Mouse (Mus musculus) forebrain, embryonic 11.5 days (tissue): ENCODE data around the gene Rnf31. TPM values are rescaled to one million over a fixed set of nuclear protein-coding genes. Genes with fewer than 3 reads are reported as not detected.

Source experiments
- ATAC-seq: fragments of 200-750 bp; cut with Nextera tagmentation; replicated peaks from 2 replicates; pipeline ENCODE4 v1.8.0; 2017; ENCODE audit warnings: moderate TSS enrichment; ENCODE audit not compliant: low FRiP score
- DNase-seq: peaks from one replicate; pipeline ENCODE4 v3.0.0-alpha.2; 2017; ENCODE audit warnings: low spot score
- H3K27ac ChIP-seq: fragments of 300-500 bp; sonication (generic); 2 replicates; pipeline ENCODE4 v1.5.1; 2014; ENCODE audit warnings: low read depth, low read length
- H3K27me3 ChIP-seq: fragments of 300-500 bp; sonication (generic); 2 replicates; pipeline ENCODE4 v1.6.1; 2014; ENCODE audit warnings: mild to moderate bottlenecking, low read length, mixed read lengths; ENCODE audit not compliant: control insufficient read depth, insufficient read depth
- H3K36me3 ChIP-seq: fragments of 300-500 bp; sonication (generic); 2 replicates; pipeline ENCODE4 v1.6.1; 2014; ENCODE audit warnings: mild to moderate bottlenecking, low read length, moderate library complexity, mixed read lengths; ENCODE audit not compliant: control insufficient read depth, insufficient read depth
- H3K4me1 ChIP-seq: fragments of 300-500 bp; sonication (generic); replicated peaks from 2 replicates; pipeline ENCODE4 v1.6.1; 2014; ENCODE audit warnings: low read length, mixed read lengths; ENCODE audit not compliant: control insufficient read depth, insufficient read depth
- H3K4me2 ChIP-seq: fragments of 300-500 bp; sonication (generic); 2 replicates; pipeline ENCODE4 v1.6.1; 2014; ENCODE audit warnings: low read depth, mild to moderate bottlenecking, low read length, moderate library complexity, mixed read lengths; ENCODE audit not compliant: severe bottlenecking
- H3K4me3 ChIP-seq: fragments of 300-500 bp; sonication (generic); 2 replicates; pipeline ENCODE4 v1.5.1; 2014; ENCODE audit warnings: low read depth, low read length
- H3K9ac ChIP-seq: fragments of 300-500 bp; sonication (generic); 2 replicates; pipeline ENCODE4 v1.6.1; 2014; ENCODE audit warnings: low read length
- H3K9me3 ChIP-seq: fragments of 300-500 bp; sonication (generic); 2 replicates; pipeline ENCODE4 v1.6.1; 2016; ENCODE audit warnings: low read length, mixed read lengths; ENCODE audit not compliant: control insufficient read depth
- WGBS: fragments of 180-500 bp; shearing (Covaris S2); extraction: QIAGEN DNeasy Blood & Tissue Kit; methylation state at CpG from one replicate; pipeline ENCODE4 v1.1.7; 2014; 5-methylcytosine and 5-hydroxymethylcytosine counted together
- polyA plus RNA-seq: library from polyadenylated mRNA; unstranded; fragments of >200 nt; fragmentation: Nextera tagmentation; extraction: Ambion mirVana; gene quantifications from 2 replicates; pipeline ENCODE4 v1.2.1, GENCODE M21; 2014

Gene Rnf31
- polyA plus RNA-seq, 1 experiment from 2014 or later = 13.7 TPM

- DNase-seq = no peak
Measured at GRCm38 (mm10) chr14:55557587-55557986, 33.9 kb upstream of the Rnf31 start.

GRCm38 (mm10) chr14:55558740-55559448 is 32.6 kb upstream of the Rnf31 start:
- no peaks in the 10 kb centered on the region for H3K27me3 ChIP-seq
- ATAC-seq (no peak), DNase-seq (no peak)
- no peaks in the 10 kb centered on the region for H3K9me3 ChIP-seq
- no peaks in the 10 kb centered on the region for H3K36me3 ChIP-seq
- H3K27ac ChIP-seq = no peak overlapping the region
- no peaks in the 10 kb centered on the region for H3K4me1 ChIP-seq
- peak overlapping the region; percentile 62 for H3K4me3 ChIP-seq
- 54% methylated on average over 6 of the region's 6 CpGs for WGBS
- peak overlapping the region; percentile 76; the same call in 1 of the 2 replicates for H3K9ac ChIP-seq
- H3K4me2 ChIP-seq = peak overlapping the region; percentile 43

More at GRCm38 (mm10) chr14:55557587-55557986, 33.9 kb upstream of the Rnf31 start:
- no peak overlapping the region for H3K4me3 ChIP-seq
- WGBS = 92% methylated on average over 3 of the region's 3 CpGs
- ATAC-seq = no peak
- no peak overlapping the region for H3K27ac ChIP-seq
- H3K4me2 ChIP-seq = no peak overlapping the region
- H3K36me3 ChIP-seq = no peaks in the 10 kb centered on the region
- H3K9ac ChIP-seq = no peak overlapping the region
- no peaks in the 10 kb centered on the region for H3K4me1 ChIP-seq
- no peaks in the 10 kb centered on the region for H3K27me3 ChIP-seq
- no peaks in the 10 kb centered on the region for H3K9me3 ChIP-seq

GRCm38 (mm10) chr14:55559799-55560201 is 31.7 kb upstream of the Rnf31 start, which contains the start of gene Dcaf11:
Dcaf11 (plus strand) TSS chr14:55560006.
- Histone ChIP-seq H3K4me3 (peak within 1 kb of the TSS; percentile 62), H3K36me3 (no peaks in the 10 kb centered on the region; the same call in 1 of the 2 replicates), H3K4me2 (peak within 1 kb of the TSS; percentile 43), H3K4me1 (no peaks in the 10 kb centered on the region), H3K9ac (peak within 1 kb of the TSS; percentile 76), H3K9me3 (no peaks in the 10 kb centered on the region), H3K27ac (peak within 1 kb of the TSS; percentile 94), H3K27me3 (no peaks in the 10 kb centered on the region)
- peak; percentile 94 for DNase-seq
- under 1% methylated on average over 27 of the region's 27 CpGs for WGBS
- ATAC-seq = peak; percentile 82

GRCm38 (mm10) chr14:55560202-55561073 is 31.1 kb upstream of the Rnf31 start, which contains the start of gene A730061H03Rik:
A730061H03Rik (minus strand) TSS chr14:55560406.
- no peaks in the 10 kb centered on the region for H3K9me3 ChIP-seq
- ATAC-seq (peak; percentile 98), DNase-seq (peak; percentile 98)
- H3K9ac ChIP-seq = peak within 1 kb of the TSS; percentile 76
- peak within 1 kb of the TSS; percentile 94 for H3K27ac ChIP-seq
- H3K4me1 ChIP-seq = no peaks in the 10 kb centered on the region
- WGBS = under 1% methylated on average over 51 of the region's 51 CpGs
- H3K36me3 ChIP-seq = no peaks in the 10 kb centered on the region; the same call in 1 of the 2 replicates
- peak within 1 kb of the TSS; percentile 62 for H3K4me3 ChIP-seq
- peak within 1 kb of the TSS; percentile 43 for H3K4me2 ChIP-seq
- H3K27me3 ChIP-seq = no peaks in the 10 kb centered on the region

GRCm38 (mm10) chr14:55561860-55562259 is 29.6 kb upstream of the Rnf31 start:
- Histone ChIP-seq H3K4me3 (no peak overlapping the region), H3K27me3 (no peaks in the 10 kb centered on the region), H3K4me1 (no peaks in the 10 kb centered on the region), H3K36me3 (peaks cover 2% of the 10 kb centered on the region; the same call in 1 of the 2 replicates), H3K4me2 (no peak overlapping the region), H3K9me3 (no peaks in the 10 kb centered on the region), H3K27ac (no peak overlapping the region), H3K9ac (no peak overlapping the region)
- DNase-seq (no peak), ATAC-seq (no peak)
- WGBS = 87% methylated on average over 10 of the region's 10 CpGs

GRCm38 (mm10) chr14:55563249-55563648 is 28.3 kb upstream of the Rnf31 start:
- H3K27ac ChIP-seq = no peak overlapping the region
- H3K4me1 ChIP-seq = no peaks in the 10 kb centered on the region
- DNase-seq (no peak), ATAC-seq (no peak)
- no peaks in the 10 kb centered on the region for H3K27me3 ChIP-seq
- H3K4me3 ChIP-seq = no peak overlapping the region
- peaks cover 2% of the 10 kb centered on the region; the same call in 1 of the 2 replicates for H3K36me3 ChIP-seq
- WGBS = 90% methylated on average over 11 of the region's 11 CpGs
- H3K9ac ChIP-seq = no peak overlapping the region
- no peak overlapping the region for H3K4me2 ChIP-seq
- H3K9me3 ChIP-seq = no peaks in the 10 kb centered on the region

- H3K36me3 ChIP-seq = peaks cover 2% of the 10 kb centered on the region; the same call in 1 of the 2 replicates
- no peaks in the 10 kb centered on the region for H3K9me3 ChIP-seq
- no peak overlapping the region for H3K27ac ChIP-seq
- 90% methylated on average over 3 of the region's 3 CpGs for WGBS
- H3K4me2 ChIP-seq = no peak overlapping the region
- DNase-seq (no peak), ATAC-seq (no peak)
- no peaks in the 10 kb centered on the region for H3K27me3 ChIP-seq
- H3K9ac ChIP-seq = no peak overlapping the region
- H3K4me1 ChIP-seq = no peaks in the 10 kb centered on the region
- no peak overlapping the region for H3K4me3 ChIP-seq
Measured at GRCm38 (mm10) chr14:55565748-55566147, 25.8 kb upstream of the Rnf31 start.

- WGBS = 89% methylated on average over 3 of the region's 3 CpGs
- no peaks in the 10 kb centered on the region for H3K4me1 ChIP-seq
- DNase-seq = no peak
- no peak overlapping the region for H3K27ac ChIP-seq
- H3K27me3 ChIP-seq = no peaks in the 10 kb centered on the region
- no peak for ATAC-seq
- H3K4me2 ChIP-seq = no peak overlapping the region
- H3K4me3 ChIP-seq = no peak overlapping the region
- no peak overlapping the region for H3K9ac ChIP-seq
- H3K36me3 ChIP-seq = peaks cover 2% of the 10 kb centered on the region; the same call in 1 of the 2 replicates
- no peaks in the 10 kb centered on the region for H3K9me3 ChIP-seq
Measured at GRCm38 (mm10) chr14:55567496-55567895, 24.0 kb upstream of the Rnf31 start.
